Mouse (Mus musculus) small intestine, adult 2 months (tissue): Measurements from ENCODE around the gene Mecom. TPM values are rescaled to one million over a fixed set of nuclear protein-coding genes. Genes with fewer than 3 reads are reported as not detected.

Experiments
- H3K27ac ChIP-seq: fragments of 200-500 bp; 2 replicates; pipeline ENCODE4 v1.5.1; 2012; ENCODE audit warnings: low read depth, low read length, control low read depth, inconsistent platforms; ENCODE audit not compliant: insufficient read depth
- H3K27me3 ChIP-seq: fragments of 200-500 bp; 2 replicates; pipeline ENCODE4 v1.6.1; 2012; ENCODE audit warnings: mild to moderate bottlenecking, moderate library complexity, low read length, inconsistent platforms; ENCODE audit not compliant: control insufficient read depth, insufficient read depth
- H3K36me3 ChIP-seq: fragments of 200-500 bp; 2 replicates; pipeline ENCODE4 v1.6.1; 2012; ENCODE audit warnings: mild to moderate bottlenecking, low read length, control low read depth, inconsistent platforms; ENCODE audit not compliant: control insufficient read depth, insufficient read depth
- H3K4me1 ChIP-seq: fragments of 200-500 bp; 2 replicates; pipeline ENCODE4 v1.6.1; 2012; ENCODE audit warnings: low read length, inconsistent platforms, mixed read lengths; ENCODE audit not compliant: control insufficient read depth, insufficient read depth, insufficient read length
- H3K4me3 ChIP-seq: fragments of 200-500 bp; 2 replicates; pipeline ENCODE4 v1.5.1; 2012; ENCODE audit warnings: low read depth, mild to moderate bottlenecking, control low read depth, inconsistent platforms, low read length, moderate library complexity
- CTCF ChIP-seq: fragments of 200-500 bp; IDR thresholded peaks from 2 replicates; pipeline ENCODE4 v1.5.1; 2012; ENCODE audit warnings: low read depth, mild to moderate bottlenecking, control low read depth, inconsistent platforms, low read length, moderate library complexity, mixed read lengths; ENCODE audit not compliant: insufficient replicate concordance, insufficient read length; ENCODE audit errors: extremely low read depth
- POLR2A ChIP-seq: fragments of 200-500 bp; IDR thresholded peaks from 2 replicates; pipeline ENCODE4 v1.6.1; 2012; ENCODE audit warnings: low read depth, mild to moderate bottlenecking, control low read depth, inconsistent platforms, low read length, moderate library complexity
- WGBS: fragments of 180-500 bp; shearing (Covaris S2); methylation state at CpG from one replicate; pipeline ENCODE4 v1.1.7; 2018; 5-methylcytosine and 5-hydroxymethylcytosine counted together
- polyA plus RNA-seq: library from polyadenylated mRNA; depleted of rRNA; stranded (reverse); fragments of >200 nt; gene quantifications from 2 replicates; pipeline ENCODE4 v1.2.3, GENCODE M21; 2012

Mecom gene
- polyA plus RNA-seq, 1 experiment, result 2.8 TPM

DNA sequence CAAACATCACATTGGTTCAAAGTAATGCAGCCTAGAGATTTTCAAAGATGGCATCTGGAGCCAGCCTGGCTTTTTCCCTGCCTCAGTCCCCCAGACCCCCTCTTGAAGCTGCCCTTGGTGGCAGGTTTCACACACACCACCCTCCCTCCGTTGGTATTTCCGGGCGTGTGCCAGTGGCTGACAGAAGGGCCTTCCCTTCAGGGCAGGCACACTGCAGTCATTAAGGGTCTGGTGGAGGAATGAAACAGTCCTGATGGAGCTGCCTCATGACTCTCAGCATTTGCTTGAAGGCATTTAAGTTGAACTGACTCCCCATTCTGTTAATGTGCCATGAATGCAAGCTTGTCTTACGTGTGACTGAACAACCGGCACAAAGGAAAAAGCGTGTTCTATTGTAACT is 94.8 kb downstream of the Mecom start:
- 88% methylated on average over 6 of the region's 6 CpGs for WGBS
- TF ChIP-seq POLR2A (no peak), CTCF (no peak)
- no peaks in the 10 kb centered on the region for H3K36me3 ChIP-seq
- H3K4me3 ChIP-seq, result no peak overlapping the region
- H3K27ac ChIP-seq, result no peak overlapping the region
- H3K4me1 ChIP-seq, result peaks cover 5% of the 10 kb centered on the region; the same call in 1 of the 2 replicates
- no peaks in the 10 kb centered on the region for H3K27me3 ChIP-seq

GRCm38 (mm10) chr3:30452511-30452910 is 95.3 kb downstream of the Mecom start:
- WGBS, result 70% methylated on average over 7 of the region's 7 CpGs
- Histone ChIP-seq H3K27me3 (no peaks in the 10 kb centered on the region), H3K4me1 (peaks cover 5% of the 10 kb centered on the region; the same call in 1 of the 2 replicates), H3K36me3 (no peaks in the 10 kb centered on the region), H3K4me3 (no peak overlapping the region), H3K27ac (no peak overlapping the region)
- no peak for TF ChIP-seq CTCF
- no peak for TF ChIP-seq POLR2A

DNA sequence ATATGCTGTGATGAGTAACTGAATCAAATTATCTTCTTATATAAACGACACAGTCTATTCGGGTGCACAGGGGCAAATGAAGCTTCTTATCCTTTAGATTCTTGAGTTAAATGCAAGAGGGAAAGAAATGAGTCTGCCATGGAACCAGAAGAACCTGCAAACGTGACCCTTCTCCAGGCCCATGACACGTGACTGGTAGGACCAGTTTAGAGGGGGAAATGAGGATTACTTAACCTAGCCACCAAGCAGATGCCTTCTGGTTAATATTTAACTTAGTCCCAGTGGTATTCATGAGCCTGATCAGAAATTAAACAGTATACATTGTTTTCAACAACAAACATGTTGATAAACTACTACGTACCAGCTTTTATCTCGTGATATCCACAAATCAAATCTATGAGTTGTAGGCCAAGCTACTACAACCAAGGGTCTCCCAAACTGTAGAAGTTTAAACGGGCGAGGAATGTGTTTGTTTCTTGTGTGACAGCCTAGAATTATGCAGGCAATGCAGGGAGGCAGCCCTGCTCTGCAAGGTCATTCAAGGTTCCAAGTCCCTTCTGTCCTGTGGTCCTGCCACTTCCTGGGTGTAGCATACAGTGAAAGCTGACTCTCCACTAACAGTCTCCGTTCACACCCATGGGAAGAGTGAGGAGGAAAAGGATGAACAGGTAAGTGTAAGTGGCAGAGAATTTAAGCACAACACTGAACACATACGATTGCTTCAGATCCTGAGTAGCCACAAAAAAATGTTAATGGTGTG is 97.4 kb downstream of the Mecom start:
- Histone ChIP-seq H3K4me1 (peaks cover 5% of the 10 kb centered on the region; the same call in 1 of the 2 replicates), H3K27me3 (no peaks in the 10 kb centered on the region), H3K4me3 (no peak overlapping the region), H3K27ac (no peak overlapping the region), H3K36me3 (no peaks in the 10 kb centered on the region)
- 23% methylated on average over 10 of the region's 10 CpGs for WGBS
- TF ChIP-seq CTCF (no peak), POLR2A (no peak)

DNA sequence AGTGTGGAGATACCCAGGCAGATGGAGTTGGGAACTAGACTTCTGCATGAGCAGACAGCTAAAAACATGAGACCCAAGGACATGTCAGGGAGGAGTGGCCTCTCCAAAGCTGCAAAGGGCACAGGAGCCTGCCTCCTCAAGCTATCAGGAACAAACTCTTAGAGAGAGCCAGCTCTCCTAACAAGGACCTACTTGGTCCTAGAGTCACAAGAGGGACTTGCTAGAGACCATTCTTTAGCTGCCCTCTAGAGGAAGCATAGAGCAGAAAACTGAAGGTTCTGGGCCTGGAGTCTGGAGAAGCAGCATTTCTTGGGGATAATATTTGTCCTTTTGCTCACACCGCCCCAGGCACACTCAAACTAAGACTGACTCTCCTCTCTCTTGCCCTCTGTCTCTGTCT is 99.2 kb downstream of the Mecom start:
- no peak for TF ChIP-seq CTCF
- no peak for TF ChIP-seq POLR2A
- Histone ChIP-seq H3K4me1 (peaks cover 4% of the 10 kb centered on the region; the same call in 1 of the 2 replicates), H3K27me3 (no peaks in the 10 kb centered on the region), H3K27ac (no peak overlapping the region), H3K4me3 (no peak overlapping the region), H3K36me3 (no peaks in the 10 kb centered on the region)
- WGBS, result 78% methylated on average over 1 of the region's 1 CpGs

DNA sequence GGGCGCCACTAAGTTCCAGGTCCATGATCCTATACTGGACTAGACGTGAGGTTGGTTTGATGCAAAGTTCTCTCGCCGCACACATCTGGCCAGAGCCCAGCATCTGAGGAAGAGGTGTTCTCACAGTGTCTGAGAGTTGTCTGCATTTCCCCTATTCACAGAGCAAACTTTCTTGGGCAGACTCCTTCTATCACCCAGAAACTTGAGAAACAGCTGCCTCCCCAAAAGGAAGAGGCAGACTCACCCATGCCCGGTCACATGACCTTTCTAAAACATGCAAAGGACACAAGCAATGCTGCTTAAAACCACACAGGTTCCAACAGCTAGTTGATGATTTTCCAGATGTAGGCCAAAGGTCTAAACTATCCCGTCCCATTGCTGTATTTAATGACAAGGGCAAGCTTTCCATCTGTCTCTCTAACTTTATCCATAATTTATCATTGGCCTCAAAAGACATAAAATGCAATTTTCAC is 101.8 kb downstream of the Mecom start:
- Histone ChIP-seq H3K4me1 (peaks cover 4% of the 10 kb centered on the region; the same call in 1 of the 2 replicates), H3K4me3 (no peak overlapping the region), H3K36me3 (no peaks in the 10 kb centered on the region), H3K27ac (no peak overlapping the region), H3K27me3 (no peaks in the 10 kb centered on the region)
- TF ChIP-seq CTCF (no peak), POLR2A (no peak)
- WGBS, result 72% methylated on average over 6 of the region's 6 CpGs

- H3K36me3 ChIP-seq, result no peaks in the 10 kb centered on the region
- H3K27ac ChIP-seq, result no peak overlapping the region
- WGBS, result 94% methylated on average over 4 of the region's 4 CpGs
- H3K27me3 ChIP-seq, result no peaks in the 10 kb centered on the region
- TF ChIP-seq CTCF, result no peak
- TF ChIP-seq POLR2A, result no peak
- no peak overlapping the region for H3K4me3 ChIP-seq
- H3K4me1 ChIP-seq, result peaks cover under 1% of the 10 kb centered on the region; the same call in 1 of the 2 replicates
These were observed 102.4 kb downstream of the Mecom start for GRCm38 (mm10) chr3:30445247-30445969.

DNA sequence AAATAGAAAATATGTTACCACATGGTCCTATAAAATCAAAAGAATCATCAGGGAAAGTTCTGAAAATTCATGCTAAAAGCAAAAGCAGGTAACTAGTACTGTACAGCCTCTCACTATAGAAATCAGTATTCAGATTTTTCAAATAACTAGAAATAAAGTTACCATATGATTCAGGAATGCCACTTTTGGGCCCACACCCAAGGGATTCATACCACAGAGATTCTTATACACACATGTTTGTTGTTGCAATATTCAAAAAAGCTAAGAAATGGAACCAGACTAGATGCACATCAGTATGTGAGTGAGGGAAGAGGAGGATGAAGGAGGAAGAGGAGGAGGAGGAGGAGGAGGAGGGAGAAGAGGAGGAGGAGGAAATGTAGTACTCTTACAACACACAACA is 106.2 kb downstream of the Mecom start:
- Histone ChIP-seq H3K27ac (no peak overlapping the region), H3K27me3 (no peaks in the 10 kb centered on the region), H3K4me1 (no peaks in the 10 kb centered on the region), H3K4me3 (no peak overlapping the region), H3K36me3 (no peaks in the 10 kb centered on the region)
- TF ChIP-seq CTCF, result no peak
- TF ChIP-seq POLR2A, result no peak
